Mouse (Mus musculus) heart, embryonic 10.5 days (tissue): ENCODE data around the gene Atp7a. TPM values are rescaled to one million over a fixed set of nuclear protein-coding genes. Genes with fewer than 3 reads are reported as not detected.
"Not testable (repeated sequence)": the region's sequence is repeated elsewhere in the genome, so short reads cannot be mapped to it uniquely, and the experiment has no call there.

ENCODE experiments used
- DNase-seq: peaks from one replicate; pipeline ENCODE4 v3.0.0-alpha.2; 2017; ENCODE audit warnings: low spot score
- H3K27ac ChIP-seq: fragments of 300-500 bp; sonication (generic); 2 replicates; pipeline ENCODE4 v1.5.1; 2016; ENCODE audit warnings: mild to moderate bottlenecking
- H3K27me3 ChIP-seq: fragments of 300-500 bp; sonication (generic); 2 replicates; pipeline ENCODE4 v1.6.1; 2016; ENCODE audit warnings: mild to moderate bottlenecking; ENCODE audit not compliant: poor library complexity, insufficient read depth, severe bottlenecking
- H3K36me3 ChIP-seq: fragments of 300-500 bp; sonication (generic); 2 replicates; pipeline ENCODE4 v1.6.1; 2016; ENCODE audit warnings: mild to moderate bottlenecking, moderate library complexity
- H3K4me1 ChIP-seq: fragments of 300-500 bp; sonication (generic); 2 replicates; pipeline ENCODE4 v1.6.1; 2016; ENCODE audit warnings: mild to moderate bottlenecking
- H3K4me3 ChIP-seq: fragments of 300-500 bp; sonication (generic); 2 replicates; pipeline ENCODE4 v1.5.1; 2016; ENCODE audit warnings: mild to moderate bottlenecking, moderate library complexity
- H3K9me3 ChIP-seq: fragments of 300-500 bp; sonication (generic); 2 replicates; pipeline ENCODE4 v1.6.1; 2016; ENCODE audit warnings: mild to moderate bottlenecking, moderate library complexity
- WGBS: fragments of 180-500 bp; shearing (Covaris S2); methylation state at CpG from one replicate; pipeline ENCODE4 v1.1.7; 2016; 5-methylcytosine and 5-hydroxymethylcytosine counted together
- polyA plus RNA-seq: library from polyadenylated mRNA; unstranded; fragments of >200 nt; fragmentation: Nextera tagmentation; extraction: Ambion mirVana; gene quantifications from 2 replicates; pipeline ENCODE4 v1.2.1, GENCODE M21; 2016

Atp7a gene
- polyA plus RNA-seq, result 18.3 and 24.0 TPM in 2 replicates

GRCm38 (mm10) chrX:106026418-106027342 lies at the start of gene Atp7a:
Gene Atp7a, plus strand, starts transcription at chrX:106027276.
- Histone ChIP-seq H3K9me3 (no peaks in the 10 kb centered on the region), H3K4me3 (peak within 1 kb of the TSS; percentile 61), H3K4me1 (no peaks in the 10 kb centered on the region), H3K36me3 (peaks cover 11% of the 10 kb centered on the region), H3K27me3 (no peaks in the 10 kb centered on the region), H3K27ac (peak within 1 kb of the TSS; percentile 83)
- 12% methylated on average over 35 of the region's 36 CpGs for WGBS
- DNase-seq, result peak; percentile 96

- Histone ChIP-seq H3K9me3 (no peaks in the 10 kb centered on the region), H3K4me3 (no peak overlapping the region), H3K36me3 (peaks cover 15% of the 10 kb centered on the region; the same call in 1 of the 2 replicates), H3K4me1 (no peaks in the 10 kb centered on the region), H3K27me3 (no peaks in the 10 kb centered on the region), H3K27ac (no peak overlapping the region)
- WGBS, result 55% methylated on average over 1 of the region's 1 CpGs
- no peak for DNase-seq
Observed at GRCm38 (mm10) chrX:106001605-106002004, 25.5 kb upstream of the Atp7a start.

- no peaks in the 10 kb centered on the region for H3K9me3 ChIP-seq
- peak overlapping the region; percentile 67 for H3K4me3 ChIP-seq
- H3K27ac ChIP-seq, result peak overlapping the region; percentile 86; the same call in 1 of the 2 replicates
- H3K4me1 ChIP-seq, result no peaks in the 10 kb centered on the region
- 6% methylated on average over 3 of the region's 3 CpGs for WGBS
- no peaks in the 10 kb centered on the region; the same call in 1 of the 2 replicates for H3K27me3 ChIP-seq
- no peak for DNase-seq
- no peaks in the 10 kb centered on the region for H3K36me3 ChIP-seq
Observed at GRCm38 (mm10) chrX:106010762-106011161, 16.3 kb upstream of the Atp7a start.

DNA sequence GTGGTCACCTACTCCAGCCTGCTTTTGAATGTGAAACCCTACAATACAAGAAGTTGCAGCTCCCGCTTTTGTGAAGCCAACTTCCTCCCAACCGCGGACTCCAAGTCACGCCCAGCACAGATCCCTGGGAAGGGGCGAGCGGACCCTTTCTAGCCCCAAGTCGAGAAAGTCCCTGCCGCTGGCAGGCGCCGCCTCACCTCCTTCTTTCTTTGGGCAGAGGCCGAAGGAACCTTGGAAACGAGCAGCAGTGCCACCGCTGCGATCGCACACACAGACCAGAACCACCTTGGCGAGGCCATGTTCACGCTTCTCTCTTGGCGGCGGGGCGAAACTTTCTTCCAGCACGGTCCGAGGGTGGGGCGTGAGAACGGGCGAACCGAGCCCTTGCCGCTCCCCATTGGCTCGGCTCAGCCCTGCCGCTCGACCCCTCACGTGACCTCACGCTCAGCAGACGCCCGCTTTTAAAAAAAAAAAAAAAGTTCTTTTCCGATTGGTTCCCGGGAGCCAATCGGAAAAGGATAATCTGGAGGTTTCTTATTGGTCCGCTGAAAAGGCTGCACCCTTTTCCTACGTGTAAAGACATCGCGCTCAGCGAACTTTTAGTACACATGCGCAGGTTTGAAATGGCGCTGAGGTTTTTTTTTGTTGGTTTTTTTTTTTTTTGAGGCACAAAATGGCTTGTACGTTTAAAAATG lies 15.5 kb upstream of the Atp7a start, which contains the start of gene Magt1:
Gene Magt1, minus strand, starts transcription at position 442 of the 695 bp plus-strand sequence.
- Histone ChIP-seq H3K4me1 (no peaks in the 10 kb centered on the region), H3K9me3 (no peaks in the 10 kb centered on the region), H3K27ac (peak within 1 kb of the TSS; percentile 86), H3K36me3 (no peaks in the 10 kb centered on the region), H3K4me3 (peak within 1 kb of the TSS; percentile 67), H3K27me3 (no peaks in the 10 kb centered on the region; the same call in 1 of the 2 replicates)
- WGBS, result 12% methylated on average over 45 of the region's 45 CpGs
- peak; percentile 95 for DNase-seq

DNA sequence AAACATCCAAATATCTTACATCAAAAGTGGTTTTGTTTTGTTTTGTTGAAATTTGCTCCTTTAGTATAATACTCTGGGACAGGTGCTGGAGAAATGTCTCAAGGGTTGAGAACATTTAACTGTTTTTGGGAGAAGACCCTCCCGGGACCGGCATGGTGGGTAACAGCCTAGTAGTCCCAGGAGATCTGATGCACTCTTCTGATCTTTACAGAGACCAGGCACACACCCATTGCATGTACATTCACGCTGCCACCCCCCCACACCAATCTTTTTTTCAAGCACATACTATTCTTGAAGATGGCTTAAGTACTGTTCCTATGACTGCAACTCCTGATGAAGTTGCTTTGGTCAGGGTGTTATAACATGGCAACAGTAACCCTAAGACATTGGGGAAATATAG lies 14.5 kb upstream of the Atp7a start:
- peak overlapping the region; percentile 84 for H3K27ac ChIP-seq
- DNase-seq, result no peak
- no peaks in the 10 kb centered on the region for H3K9me3 ChIP-seq
- no peaks in the 10 kb centered on the region for H3K4me1 ChIP-seq
- H3K27me3 ChIP-seq, result no peaks in the 10 kb centered on the region; the same call in 1 of the 2 replicates
- H3K36me3 ChIP-seq, result peaks cover 2% of the 10 kb centered on the region; the same call in 1 of the 2 replicates
- 70% methylated on average over 3 of the region's 3 CpGs for WGBS
- H3K4me3 ChIP-seq, result peak overlapping the region; percentile 44; the same call in 1 of the 2 replicates

- WGBS, result 28% methylated on average over 2 of the region's 2 CpGs
- Histone ChIP-seq H3K27me3 (no peaks in the 10 kb centered on the region; the same call in 1 of the 2 replicates), H3K9me3 (no peaks in the 10 kb centered on the region), H3K36me3 (peaks cover 4% of the 10 kb centered on the region; the same call in 1 of the 2 replicates), H3K4me1 (no peaks in the 10 kb centered on the region), H3K27ac (no peak overlapping the region), H3K4me3 (no peak overlapping the region)
- DNase-seq, result no peak
Observed at GRCm38 (mm10) chrX:106013217-106013616, 13.9 kb upstream of the Atp7a start.

- peak overlapping the region; percentile 85; the same call in 1 of the 2 replicates for H3K27ac ChIP-seq
- not testable (repeated sequence) for DNase-seq, H3K9me3 ChIP-seq, H3K4me1 ChIP-seq, H3K4me3 ChIP-seq, H3K27me3 ChIP-seq
- WGBS, result 59% methylated on average over 2 of the region's 2 CpGs
- peaks cover 12% of the 10 kb centered on the region; the same call in 1 of the 2 replicates for H3K36me3 ChIP-seq
Observed at GRCm38 (mm10) chrX:106014741-106015377, 12.2 kb upstream of the Atp7a start.

- peak within 1 kb of the TSS; percentile 67 for H3K4me3 ChIP-seq
- H3K9me3 ChIP-seq, result no peaks in the 10 kb centered on the region
- WGBS, result 14% methylated on average over 26 of the region's 26 CpGs
- DNase-seq, result peak; percentile 87
- peaks cover 19% of the 10 kb centered on the region; the same call in 1 of the 2 replicates for H3K36me3 ChIP-seq
- peak within 1 kb of the TSS; percentile 85 for H3K27ac ChIP-seq
- no peaks in the 10 kb centered on the region for H3K4me1 ChIP-seq
- H3K27me3 ChIP-seq, result no peaks in the 10 kb centered on the region; the same call in 1 of the 2 replicates
Observed at GRCm38 (mm10) chrX:106015571-106016322, 11.3 kb upstream of the Atp7a start, which contains the start of gene Cox7b. Gene Cox7b, plus strand, starts transcription at chrX:106015700.

GRCm38 (mm10) chrX:106017102-106017501 lies 10.0 kb upstream of the Atp7a start:
- Histone ChIP-seq H3K9me3 (no peaks in the 10 kb centered on the region), H3K4me3 (peak overlapping the region; percentile 67), H3K27ac (no peak overlapping the region), H3K36me3 (peaks cover 33% of the 10 kb centered on the region), H3K4me1 (no peaks in the 10 kb centered on the region), H3K27me3 (no peaks in the 10 kb centered on the region)
- 79% methylated on average over 3 of the region's 3 CpGs for WGBS
- no peak for DNase-seq

DNA sequence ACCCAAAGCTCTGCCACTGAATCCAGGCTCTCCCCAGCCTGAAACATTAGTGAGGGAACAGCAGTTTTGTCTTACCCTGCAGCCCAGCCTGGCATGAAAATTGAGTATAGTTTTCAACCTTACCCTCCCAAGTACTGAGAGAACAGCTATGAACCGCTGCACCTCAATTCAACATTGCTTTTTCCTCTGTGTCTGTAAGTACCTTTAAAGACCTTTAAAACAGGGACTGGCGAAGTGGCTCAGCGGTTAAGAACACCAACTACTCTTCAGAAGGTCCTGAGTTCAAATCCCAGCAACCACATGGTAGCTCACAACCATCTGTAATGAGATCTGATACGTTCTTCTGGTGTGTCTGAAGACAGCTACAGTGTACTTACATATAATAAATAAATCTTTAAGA lies 9.6 kb upstream of the Atp7a start:
- H3K36me3 ChIP-seq, result peaks cover 34% of the 10 kb centered on the region
- no peaks in the 10 kb centered on the region for H3K27me3 ChIP-seq
- H3K9me3 ChIP-seq, result no peaks in the 10 kb centered on the region
- H3K4me1 ChIP-seq, result no peaks in the 10 kb centered on the region
- WGBS, result 88% methylated on average over 4 of the region's 4 CpGs
- DNase-seq, result no peak
- peak overlapping the region; percentile 67 for H3K4me3 ChIP-seq
- H3K27ac ChIP-seq, result no peak overlapping the region

DNA sequence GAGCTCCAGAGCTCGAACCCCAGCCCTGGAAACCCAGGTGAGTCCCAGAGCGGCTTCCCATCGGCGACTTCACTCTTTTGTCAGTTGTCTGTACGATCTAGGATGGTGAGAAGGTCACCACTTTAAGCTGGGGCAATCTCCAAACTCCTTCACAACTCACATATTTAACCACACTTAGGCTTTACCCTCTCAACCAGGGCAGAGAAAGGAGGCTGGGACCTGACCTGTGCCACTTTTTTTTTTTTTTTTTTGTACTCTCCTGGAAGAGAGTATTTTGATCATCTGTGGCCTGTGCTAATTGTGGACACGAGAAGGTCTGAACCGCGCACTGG lies 233 bp downstream of the Atp7a start:
- no peaks in the 10 kb centered on the region for H3K4me1 ChIP-seq
- DNase-seq, result no peak
- peak overlapping the region; percentile 83 for H3K27ac ChIP-seq
- WGBS, result 22% methylated on average over 8 of the region's 8 CpGs
- 0 out of 2 replicates have a peak, but pooled peaks cover 5% of the 10 kb centered on the region for H3K36me3 ChIP-seq
- no peaks in the 10 kb centered on the region for H3K27me3 ChIP-seq
- H3K4me3 ChIP-seq, result peak overlapping the region; percentile 61
- no peaks in the 10 kb centered on the region for H3K9me3 ChIP-seq

DNA sequence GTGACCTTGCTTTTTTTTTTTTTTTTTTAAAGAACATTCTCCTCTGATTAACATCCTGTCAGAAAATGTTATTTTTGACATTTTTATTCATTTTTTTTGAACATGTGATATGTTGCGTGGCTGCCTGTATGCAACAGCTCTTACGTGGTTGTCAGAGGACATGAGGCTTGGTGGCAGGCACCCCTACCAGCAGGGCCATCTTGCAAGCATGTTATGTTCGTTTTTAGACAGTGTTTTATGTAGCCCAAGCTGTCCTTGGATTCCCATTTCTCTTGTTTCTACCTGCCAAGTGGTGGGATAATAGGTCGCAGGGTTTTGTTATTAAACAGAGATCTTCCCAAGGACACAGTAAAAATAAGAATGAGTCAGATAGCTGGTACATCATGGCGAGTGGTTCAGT lies 3.1 kb downstream of the Atp7a start:
- no peaks in the 10 kb centered on the region for H3K27me3 ChIP-seq
- no peaks in the 10 kb centered on the region for H3K4me1 ChIP-seq
- H3K36me3 ChIP-seq, result no peaks in the 10 kb centered on the region
- no peak overlapping the region for H3K27ac ChIP-seq
- no peak for DNase-seq
- no peak overlapping the region for H3K4me3 ChIP-seq
- 74% methylated on average over 5 of the region's 5 CpGs for WGBS
- H3K9me3 ChIP-seq, result no peaks in the 10 kb centered on the region
